Mouse (Mus musculus) heart, adult 9 months (tissue): ENCODE data around the gene Dctn2.
"Not testable (repeated sequence)": the region's sequence is repeated elsewhere in the genome, so short reads cannot be mapped to it uniquely, and the experiment has no call there.

ENCODE experiments used
- DNase-seq, 2 experiments: peaks; one replicate each; pipeline ENCODE4 v3.0.0; 2022; ENCODE audit warnings: low spot score in 2 of 2

Dctn2 gene

GRCm38 (mm10) chr10:127312858-127313257 lies 46.7 kb downstream of the Dctn2 start:
- no peak for DNase-seq

- not testable (repeated sequence) for DNase-seq
Observed at GRCm38 (mm10) chr10:127313516-127313915, 47.3 kb downstream of the Dctn2 start.

- not testable (repeated sequence) for DNase-seq
Observed at GRCm38 (mm10) chr10:127314950-127315349, 48.8 kb downstream of the Dctn2 start.

GRCm38 (mm10) chr10:127317277-127317676 lies 51.1 kb downstream of the Dctn2 start:
- DNase-seq = no peak

- DNase-seq = no peak
Observed at GRCm38 (mm10) chr10:127318009-127318408, 51.8 kb downstream of the Dctn2 start.

- DNase-seq = no peak
Observed at GRCm38 (mm10) chr10:127319969-127320368, 53.8 kb downstream of the Dctn2 start.

- DNase-seq = no peak
Observed at GRCm38 (mm10) chr10:127321621-127322020, 55.5 kb downstream of the Dctn2 start, which contains the start of gene Arhgap9. TSS of gene Arhgap9 (plus strand) at chr10:127321964.

GRCm38 (mm10) chr10:127322178-127322577 lies 56.0 kb downstream of the Dctn2 start:
- DNase-seq = no peak

GRCm38 (mm10) chr10:127322669-127323068 lies 56.5 kb downstream of the Dctn2 start:
- no peak for DNase-seq

- no peak for DNase-seq
Observed at GRCm38 (mm10) chr10:127323131-127323855, 57.1 kb downstream of the Dctn2 start.

GRCm38 (mm10) chr10:127324495-127324894 lies 58.3 kb downstream of the Dctn2 start:
- peak in 1 of 2 experiments; percentile 25 for DNase-seq

- DNase-seq = no peak
Observed at GRCm38 (mm10) chr10:127325454-127326016, 59.4 kb downstream of the Dctn2 start.

- peak in 1 of 2 experiments; percentile 18 for DNase-seq
Observed at GRCm38 (mm10) chr10:127326017-127326801, 60.0 kb downstream of the Dctn2 start.

GRCm38 (mm10) chr10:127326828-127327227 lies 60.7 kb downstream of the Dctn2 start:
- peak in 1 of 2 experiments; percentile 28 for DNase-seq

- DNase-seq = no peak
Observed at GRCm38 (mm10) chr10:127327461-127328145, 61.4 kb downstream of the Dctn2 start.

GRCm38 (mm10) chr10:127330212-127330611 lies 64.0 kb downstream of the Dctn2 start:
- DNase-seq = no peak
